Mouse (Mus musculus): ENCODE results near the gene Sephs2.

DNA sequence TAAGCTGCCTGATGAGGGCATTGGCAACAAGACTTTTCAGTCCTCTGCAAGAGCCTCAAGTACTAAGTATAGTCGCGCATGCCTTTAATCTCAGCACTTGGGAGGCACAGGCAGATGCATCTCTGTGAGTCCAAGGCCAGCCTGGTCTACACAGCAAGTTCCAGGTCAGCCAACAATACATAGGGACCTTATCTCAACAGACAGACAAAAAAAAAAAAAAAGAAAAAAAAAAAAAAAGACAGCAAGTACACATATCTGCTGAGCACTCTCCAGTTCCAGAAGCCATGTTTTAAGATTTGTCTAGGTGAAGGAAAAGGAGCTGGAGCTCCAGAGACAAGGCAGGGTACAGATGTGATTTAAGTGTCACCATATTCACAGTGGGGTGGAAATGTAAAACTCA is 17.9 kb downstream of the Sephs2 start:
- TF ChIP-seq CTCF (conservative IDR thresholded peaks at IDR 0.05; ENCODE audit: insufficient read depth, insufficient read length, low read depth, low read length) (no peak), POLR2A (IDR thresholded peaks at IDR 0.05; ENCODE audit: low read depth, low read length) (no peak)

Measured in kidney, adult 2 months (tissue).